Mouse (Mus musculus) megakaryocyte-erythroid progenitor cell, adult 5-6 weeks (primary cell): ENCODE results near the gene Acaca. TPM values are rescaled to one million over a fixed set of nuclear protein-coding genes. Genes with fewer than 3 reads are reported as not detected.
A peak's percentile ranks its signal among the peaks of the same experiment; 100 is the strongest.

Experiments
- ATAC-seq: replicated peaks from 2 replicates; pipeline ENCODE4 v1.8.0; 2016; ENCODE audit warnings: mild to moderate bottlenecking, inconsistent platforms; ENCODE audit not compliant: severe bottlenecking, poor library complexity, low FRiP score, low TSS enrichment
- total RNA-seq, 2 experiments: library from RNA; stranded (forward) in 1 of 2; stranded (reverse) in 1 of 2; fragments of 200-1000, 215-1000 nt in 1 of 2; fragments of >200 nt in 1 of 2; fragmentation: Nextera tagmentation in 1 of 2; gene quantifications; 2 replicates each; pipeline ENCODE4 v1.2.3; 2014 to 2017

Gene Acaca
- total RNA-seq, 2 experiments from 2014 or later = 22.5 to 30.2 TPM

DNA sequence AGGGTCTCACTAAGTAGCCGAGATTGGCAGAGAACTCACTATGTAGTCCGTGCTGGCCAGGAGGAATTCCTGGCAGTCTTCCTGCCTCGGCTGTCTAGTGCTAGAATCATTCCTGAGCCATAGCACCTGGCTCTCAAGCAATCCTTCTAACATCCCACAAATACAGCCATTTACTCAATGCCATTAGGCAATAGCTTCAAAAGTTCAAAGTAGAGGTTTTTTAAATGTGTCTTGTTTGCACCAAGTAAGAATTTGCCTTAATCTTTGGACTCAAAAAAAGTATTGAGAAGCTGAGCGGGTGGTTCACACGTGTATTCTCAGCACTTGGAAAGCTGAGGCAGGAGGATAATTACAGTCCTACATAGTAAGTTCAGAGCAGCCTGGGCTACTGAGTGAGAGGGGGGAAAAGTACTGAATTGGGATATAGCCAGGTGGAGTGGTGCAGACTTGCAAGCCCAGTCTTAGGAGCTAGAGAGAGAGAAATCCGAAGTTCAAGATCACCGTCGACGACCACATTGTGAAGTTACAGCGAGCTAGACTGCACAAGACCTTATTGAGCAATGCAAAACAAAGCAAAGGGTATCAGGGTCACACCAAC, 15.8 kb downstream of the Acaca start:
- ATAC-seq = no peak

DNA sequence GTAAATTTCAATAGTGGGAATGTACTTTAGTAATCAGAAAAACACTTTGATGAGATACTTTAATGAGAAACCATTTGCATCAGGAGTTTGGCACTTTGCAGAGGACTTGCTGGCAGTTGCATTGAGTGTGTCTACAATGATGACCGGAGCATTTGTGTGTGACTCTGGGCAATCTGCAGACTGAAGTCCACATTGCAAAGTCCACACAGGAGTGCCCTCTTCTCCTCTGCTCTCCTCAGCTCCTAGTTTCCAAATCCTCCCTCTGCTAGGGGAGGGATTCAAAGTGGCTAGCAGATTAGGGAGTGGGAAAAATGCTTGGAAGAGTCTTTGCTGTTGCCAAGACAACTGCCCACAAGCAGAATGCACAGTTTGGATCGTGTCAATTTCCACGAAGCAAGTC, 16.6 kb downstream of the Acaca start:
- no peak for ATAC-seq

DNA sequence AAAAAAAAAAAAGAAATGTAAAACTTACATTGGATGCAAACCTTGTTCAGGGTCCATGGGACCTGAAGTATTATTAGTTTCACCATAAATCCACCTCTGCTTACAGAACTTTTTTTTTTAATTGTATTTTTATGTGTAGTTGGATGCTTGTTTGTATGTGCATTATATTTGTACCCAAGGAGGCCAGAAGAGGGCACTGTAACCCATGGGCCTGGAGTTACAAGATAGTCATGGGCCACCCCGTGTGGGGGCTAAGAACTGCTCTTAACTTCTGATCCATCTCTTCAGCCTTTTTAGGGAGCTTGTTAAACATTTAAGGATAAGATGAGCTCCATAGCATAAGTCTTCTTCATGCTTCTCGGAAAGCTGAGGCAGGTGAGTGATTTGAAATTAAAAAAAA, 21.4 kb downstream of the Acaca start:
- ATAC-seq = peak; percentile 55; the same call in 1 of the 2 replicates

DNA sequence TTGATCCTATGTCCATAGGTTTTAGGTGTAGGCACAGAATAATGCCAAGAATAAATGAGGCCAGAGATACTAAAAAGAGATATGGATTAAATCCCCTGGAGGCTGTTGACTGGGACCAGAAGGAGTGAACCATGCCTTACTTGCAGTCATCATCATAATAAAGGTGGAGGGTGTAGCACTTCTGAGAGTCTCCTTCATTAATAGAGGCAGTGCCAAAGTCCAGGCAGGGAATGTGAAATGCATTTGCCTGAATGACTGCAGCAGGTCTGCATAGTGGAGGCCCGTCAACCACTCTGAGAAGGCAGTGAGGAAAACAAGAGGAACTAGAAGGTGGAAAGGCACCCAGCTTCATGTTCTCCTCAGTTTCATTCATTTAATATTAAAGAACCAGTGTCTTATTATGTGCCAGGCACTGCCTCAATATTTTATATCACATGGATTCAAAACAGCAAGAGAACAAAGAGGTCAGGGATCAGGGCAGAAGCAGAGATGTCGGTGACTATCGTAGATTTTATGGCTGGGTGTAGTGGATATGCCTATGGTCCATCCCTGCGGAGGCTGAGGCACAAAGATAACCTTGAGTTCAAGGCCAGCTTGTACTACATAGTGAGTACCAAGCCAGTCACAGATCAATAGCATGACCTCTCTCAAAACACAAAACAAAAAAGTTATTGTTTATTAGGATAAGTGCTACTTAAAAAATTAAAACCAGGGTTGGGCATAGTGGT, 27.2 kb downstream of the Acaca start:
- no peak for ATAC-seq

DNA sequence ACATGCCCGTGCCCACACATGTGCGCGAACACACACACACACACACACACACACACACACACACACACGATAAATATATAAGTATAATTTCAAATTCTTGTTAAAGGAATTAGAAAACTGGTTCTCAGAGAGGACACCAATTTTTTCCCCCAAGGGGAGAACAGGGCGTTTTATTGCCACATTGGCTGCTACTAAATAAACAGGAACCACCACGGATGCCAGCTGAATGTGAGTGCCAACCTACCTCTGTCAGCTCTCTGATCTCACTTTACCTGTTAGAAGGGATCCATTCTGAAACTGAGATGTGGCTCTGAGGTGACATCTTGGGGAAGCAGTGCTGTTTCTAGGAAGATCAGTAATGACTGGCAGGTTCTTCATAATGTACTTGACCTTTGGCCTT, 34.7 kb downstream of the Acaca start:
- ATAC-seq = no peak

DNA sequence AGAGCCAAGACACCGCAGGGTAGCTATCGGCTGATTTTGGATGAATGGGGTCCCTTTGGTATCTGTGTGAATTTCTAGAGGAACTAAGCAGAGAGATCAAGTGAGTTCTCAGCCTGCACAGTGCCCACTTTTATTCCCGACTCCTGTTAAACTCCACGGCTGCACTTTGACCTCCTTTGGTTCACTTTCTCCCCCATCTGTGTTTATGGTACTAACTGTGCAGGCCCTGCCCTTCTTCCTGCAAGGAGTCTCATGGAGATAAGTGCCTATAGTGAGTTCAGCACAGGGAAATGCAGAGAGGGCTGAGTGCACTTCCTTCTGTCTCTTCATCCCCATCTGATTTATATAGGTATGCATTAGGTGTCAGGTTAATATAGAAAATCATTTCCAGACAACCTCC, 35.1 kb downstream of the Acaca start:
- ATAC-seq = no peak

DNA sequence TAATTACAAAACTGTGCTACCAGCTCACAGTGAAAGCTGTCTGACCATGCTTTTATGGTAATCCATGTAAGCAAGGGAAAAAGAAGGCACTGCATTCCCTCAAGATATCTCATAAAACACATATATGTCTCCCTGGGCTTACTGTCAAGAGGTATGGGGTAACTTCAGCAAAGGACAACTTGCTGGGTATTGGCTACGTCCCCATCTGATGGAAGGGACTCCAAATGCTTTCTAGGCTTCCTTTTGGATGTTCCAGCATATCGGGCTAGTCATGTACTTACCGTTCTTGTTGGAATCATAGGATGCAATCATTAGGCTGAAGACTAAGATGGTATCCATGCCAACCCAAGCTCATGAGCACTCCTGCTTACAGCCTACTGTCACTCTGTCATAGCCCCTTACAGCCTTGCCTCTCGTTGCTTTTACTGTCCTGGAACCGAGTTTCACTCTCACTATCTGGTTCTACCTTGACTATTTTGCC, 37.6 kb downstream of the Acaca start, which contains the start of gene Gm11437:
Gene Gm11437, minus strand, starts transcription at position 431 of the 481 bp plus-strand sequence.
- no peak for ATAC-seq

DNA sequence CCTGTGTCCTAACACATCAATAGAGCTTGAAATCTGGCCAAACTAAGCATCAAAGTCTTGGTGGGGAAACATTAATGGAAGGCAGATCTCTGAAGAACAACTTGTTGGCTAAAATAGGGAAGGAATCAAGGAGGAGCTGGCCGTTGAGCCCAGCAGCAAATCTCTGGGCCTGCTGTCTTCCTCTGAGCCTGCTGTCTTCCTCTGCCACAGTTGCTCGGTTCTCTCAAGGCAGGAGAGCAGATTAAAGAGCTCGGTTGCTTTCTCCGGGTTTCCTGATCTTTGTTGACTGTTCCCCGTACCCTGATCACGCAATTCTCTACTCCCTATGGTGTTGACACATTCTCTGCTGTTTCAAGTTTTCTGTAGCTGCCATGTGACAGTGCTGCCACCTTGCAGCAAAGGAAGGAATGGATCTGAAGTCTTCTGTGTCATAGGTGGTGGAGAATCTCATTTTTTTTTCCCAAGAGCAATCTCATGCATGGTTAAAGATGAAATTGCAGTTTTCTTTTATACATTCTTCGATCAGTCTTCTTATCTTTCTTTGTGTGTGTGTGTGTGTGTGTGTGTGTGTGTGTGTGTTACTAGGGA, 39.3 kb downstream of the Acaca start:
- ATAC-seq = peak; percentile 78

DNA sequence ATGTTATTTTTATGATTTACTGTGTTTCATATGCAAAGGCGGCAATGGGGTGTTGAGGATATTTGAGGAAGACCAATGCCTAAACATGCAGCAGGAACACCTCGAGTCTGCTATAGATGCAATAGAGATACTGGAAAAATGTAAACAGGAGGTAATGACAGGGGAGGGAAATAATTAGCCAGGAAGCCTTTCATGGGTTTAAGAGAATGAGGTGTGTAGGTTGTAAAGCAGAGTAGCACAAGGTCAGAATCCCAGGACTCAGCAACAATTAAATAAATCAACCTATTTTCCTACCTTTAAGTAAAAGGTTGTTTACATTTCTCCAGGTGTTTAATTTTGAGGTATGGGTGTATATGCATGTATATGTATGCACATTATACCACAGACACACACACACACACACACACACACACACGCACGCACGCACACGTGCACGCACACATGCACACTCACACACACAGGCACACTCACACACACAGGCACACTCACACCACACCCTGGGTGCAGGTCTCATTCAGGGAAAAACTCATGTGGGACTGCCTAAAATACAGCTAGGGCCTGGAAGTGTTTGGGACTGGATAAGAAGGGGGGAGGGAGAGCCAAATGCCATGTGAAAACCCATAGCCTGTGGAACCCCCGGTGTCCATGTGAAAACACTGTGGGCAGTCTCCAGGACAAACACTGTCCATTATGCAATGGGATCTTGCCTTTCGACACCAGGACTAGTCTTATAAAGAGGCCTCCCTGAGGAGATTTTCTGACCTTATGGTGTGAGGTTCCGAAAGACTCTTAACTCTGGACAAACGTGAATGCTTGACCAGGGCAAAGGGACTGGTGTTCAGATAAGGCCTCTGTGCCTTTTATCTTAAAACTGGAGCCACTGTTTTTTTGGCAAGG, 43.3 kb downstream of the Acaca start:
- ATAC-seq = no peak

DNA sequence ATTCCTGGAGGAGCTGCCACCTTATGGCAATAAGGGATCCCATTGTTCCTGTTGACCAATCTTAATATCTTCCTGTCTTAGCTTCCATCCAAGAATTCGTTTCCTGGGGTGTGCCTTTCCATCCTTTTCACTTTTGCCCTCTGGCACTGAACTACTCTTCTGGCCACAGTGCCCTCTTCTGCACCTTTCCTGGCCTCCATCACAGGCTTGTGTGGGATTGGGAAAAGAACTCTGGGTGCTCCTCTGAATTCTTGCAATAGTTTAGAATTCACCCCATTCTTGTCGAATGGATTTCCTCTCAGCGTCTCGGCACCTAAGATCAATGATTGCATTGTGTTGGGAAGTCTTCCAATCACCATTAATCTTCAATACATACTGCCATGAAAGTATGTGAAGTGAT, 49.1 kb downstream of the Acaca start:
- no peak for ATAC-seq

DNA sequence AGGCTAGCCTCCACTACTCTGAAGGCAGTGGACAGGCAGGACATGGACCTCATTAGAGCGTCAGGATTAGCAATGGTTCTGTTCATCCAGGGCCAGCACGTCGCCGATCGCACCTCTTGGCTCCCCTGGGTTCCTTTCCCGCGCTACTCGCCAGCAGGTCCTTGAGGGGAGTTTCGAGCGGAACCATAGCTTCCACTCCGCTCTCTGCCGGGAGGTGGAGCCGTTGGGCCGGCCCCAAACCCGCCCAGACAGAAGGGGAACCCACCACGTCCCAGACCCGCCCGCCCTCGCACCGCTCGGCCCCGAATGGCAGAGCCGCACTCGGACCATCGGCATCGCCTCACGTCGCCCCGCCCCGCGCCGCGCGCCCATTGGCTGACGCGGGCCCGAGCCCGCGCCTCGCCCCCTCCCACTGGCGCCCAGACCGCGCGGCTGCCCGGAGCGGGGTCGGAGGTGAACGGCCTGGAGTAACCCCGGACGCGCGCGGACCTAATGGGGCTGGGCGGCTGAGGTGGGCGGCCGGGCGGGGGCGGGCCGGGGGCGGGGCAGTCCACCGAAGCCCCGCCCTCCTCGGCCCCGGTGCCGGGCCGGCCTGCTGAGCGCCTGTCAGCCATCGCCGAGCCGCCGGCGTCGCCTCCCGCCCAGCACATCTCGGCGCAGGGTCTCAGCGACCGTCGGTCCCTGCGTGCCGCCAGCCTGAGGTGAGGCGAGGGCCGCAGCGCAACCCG, 49.9 kb downstream of the Acaca start:
- peak; percentile 89 for ATAC-seq

DNA sequence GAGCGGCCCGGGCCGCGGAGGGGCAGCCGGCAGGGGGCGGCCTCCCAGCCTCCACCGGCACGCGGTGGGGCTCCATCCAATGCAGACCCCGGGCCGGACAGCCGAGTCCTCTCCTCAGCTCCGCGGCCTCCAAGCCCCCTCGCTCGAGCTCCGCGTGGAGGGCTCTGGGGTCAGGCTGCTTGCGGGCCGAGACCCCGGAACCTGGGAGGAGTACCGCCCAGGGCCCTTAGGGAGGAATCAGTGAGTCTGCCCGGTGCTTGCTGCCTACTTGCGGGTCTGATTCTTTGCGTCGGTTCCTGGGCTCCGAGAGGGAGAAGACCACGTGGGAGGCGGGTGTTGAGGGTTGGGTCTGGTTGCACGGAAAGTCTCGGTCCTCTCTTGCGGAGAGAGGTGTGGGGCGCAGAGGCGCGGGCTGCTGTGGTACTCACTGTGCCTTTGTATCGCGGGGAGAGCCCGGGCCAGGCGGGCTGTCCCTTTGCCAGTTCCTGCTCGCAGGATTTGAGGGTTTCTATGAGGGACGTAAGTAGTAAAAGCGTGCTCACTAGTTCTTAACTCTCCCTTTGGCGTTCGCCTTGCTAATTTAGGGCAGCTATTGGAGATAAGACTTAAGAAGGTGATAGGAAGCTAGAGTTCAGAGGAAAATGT, 50.6 kb downstream of the Acaca start:
- peak; percentile 64 for ATAC-seq

DNA sequence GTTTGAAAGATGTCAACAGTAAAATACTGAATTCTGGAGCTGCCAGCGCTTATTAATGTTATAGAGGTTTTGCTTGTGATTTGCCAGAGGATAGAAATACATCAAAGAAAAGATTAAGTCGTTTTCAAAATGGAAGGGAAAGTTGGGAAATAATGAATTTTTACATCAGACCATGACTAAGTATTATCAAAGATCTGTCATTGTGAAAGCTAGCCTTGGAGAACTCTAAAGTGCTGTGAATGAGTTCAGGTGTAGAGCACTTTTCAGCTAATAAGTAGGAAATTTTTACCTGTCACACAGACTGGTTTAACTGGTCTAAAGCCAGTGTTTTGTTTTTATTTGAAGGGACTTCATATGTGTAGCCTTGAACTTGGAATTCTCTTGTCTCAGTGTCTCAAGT, 51.8 kb downstream of the Acaca start:
- ATAC-seq = no peak

DNA sequence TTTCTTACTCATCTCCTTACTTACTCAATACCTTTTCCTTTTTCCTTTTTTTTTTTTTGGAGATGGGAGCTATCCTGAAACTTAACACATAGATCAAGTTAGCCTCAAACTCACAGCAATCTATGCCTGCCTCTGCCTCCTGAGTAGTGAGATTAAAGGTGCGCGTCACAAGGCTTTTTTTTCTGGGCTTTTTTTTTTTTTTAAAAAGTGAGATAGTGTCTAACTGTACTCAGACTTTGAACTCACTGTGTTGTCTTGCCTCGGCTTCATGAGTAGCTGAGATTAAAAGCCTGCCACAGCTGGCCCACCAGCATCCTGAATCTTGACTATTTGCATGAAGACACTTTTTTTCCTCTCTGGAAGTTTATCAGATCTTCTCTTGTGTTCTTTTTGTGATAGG, 59.1 kb downstream of the Acaca start:
- ATAC-seq = 0 out of 2 replicates have a peak, but pooled peaks have one; percentile 44

DNA sequence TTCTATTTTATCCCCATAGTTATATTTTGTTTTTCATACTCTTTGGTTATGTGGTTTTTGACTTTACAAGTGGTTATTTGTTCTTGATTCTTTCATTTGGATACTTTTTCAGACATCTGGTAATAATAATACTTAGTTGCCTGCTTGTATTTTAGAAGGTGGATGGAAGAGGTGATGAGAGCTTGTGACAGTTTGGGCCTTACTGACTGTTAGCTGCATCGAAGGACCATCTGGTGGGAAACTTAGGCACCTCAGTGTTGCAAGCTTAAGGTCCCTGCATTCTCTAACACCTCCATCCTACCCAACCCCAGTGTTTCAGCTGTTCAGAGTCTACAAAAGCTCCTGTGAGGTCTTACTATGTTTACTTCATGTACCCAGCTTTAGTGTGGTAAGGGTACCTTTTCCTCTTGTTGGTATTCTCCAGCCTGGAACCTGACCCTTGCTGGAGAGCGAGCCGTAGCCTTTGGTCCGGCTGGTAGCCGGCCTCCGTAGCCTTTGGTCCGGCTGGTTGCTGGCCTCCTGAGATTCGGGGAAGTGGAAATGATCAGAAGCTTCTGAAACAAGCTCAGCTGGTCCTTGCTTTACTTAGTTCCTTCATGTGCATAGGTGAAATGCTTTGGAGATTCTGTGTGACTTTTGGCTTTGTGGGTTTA, 61.2 kb downstream of the Acaca start:
- ATAC-seq = no peak

DNA sequence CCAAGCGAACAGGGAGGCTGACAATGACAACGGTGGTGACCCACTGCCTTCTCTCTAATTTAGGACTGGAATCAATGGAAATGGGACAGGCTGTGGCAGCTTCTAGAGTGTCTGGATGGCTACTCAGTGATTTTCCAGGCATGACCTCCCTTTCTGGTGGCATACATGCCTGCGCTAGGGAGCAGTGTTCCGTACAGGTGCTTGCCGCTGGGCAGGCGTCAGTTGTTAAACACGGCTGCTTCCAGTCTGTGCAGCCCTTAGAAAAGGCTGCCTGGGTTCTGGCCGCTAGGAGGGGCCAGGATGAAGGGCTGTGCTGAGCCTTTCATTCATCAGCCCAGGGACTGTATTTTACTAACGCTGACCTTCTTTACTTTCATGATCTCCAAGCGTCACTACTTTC, 63.8 kb downstream of the Acaca start:
- no peak for ATAC-seq

DNA sequence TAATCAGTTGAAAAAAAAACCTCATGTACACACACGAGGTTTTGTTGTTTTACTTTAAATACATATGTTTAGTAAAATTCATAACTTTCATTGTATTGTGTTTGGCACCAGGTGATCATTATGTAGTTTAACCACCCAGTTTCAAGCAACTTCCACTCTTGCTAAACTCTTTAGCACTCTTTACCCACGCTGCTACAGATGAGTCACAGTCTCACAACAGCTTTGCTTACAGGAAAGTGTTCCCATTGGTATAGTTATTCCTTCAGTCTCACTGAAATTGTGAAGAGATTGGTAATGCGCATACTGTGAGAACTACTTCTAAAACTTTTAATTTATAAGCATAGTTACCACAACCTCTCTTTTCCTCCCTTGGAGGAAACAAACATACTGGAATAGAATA, 65.3 kb downstream of the Acaca start:
- ATAC-seq = no peak
